Mouse (Mus musculus) left cerebral cortex, postnatal 36 days (tissue): ENCODE results near the gene Ap2m1. TPM values are rescaled to one million over a fixed set of nuclear protein-coding genes. Genes with fewer than 3 reads are reported as not detected.
A peak's percentile ranks its signal among the peaks of the same experiment; 100 is the strongest.

Experiments used
- DNase-seq, 2 experiments: peaks; one replicate each; pipeline ENCODE4 v3.0.0; 2021 to 2022; ENCODE audit warnings: low spot score in 2 of 2, mixed read lengths in 1 of 2
- intact Hi-C: fragments of 180-260 bp; cut with DNase I; formaldehyde crosslinking; loops from one replicate; pipeline ENCODE4 v1.15.1; 2025
- total RNA-seq, 2 experiments: library from RNA; stranded (reverse); gene quantifications; 2 replicates each; pipeline ENCODE4 v1.2.3; 2021

The Ap2m1 gene
- total RNA-seq, 2 experiments from 2014 or later = 792 to 907 TPM

- intact Hi-C loops = no loop called here
- no peak for DNase-seq
These were observed 22.1 kb downstream of the Ap2m1 start for GRCm38 (mm10) chr16:20557381-20557780.

- DNase-seq = no peak
- intact Hi-C loops = no loop called here
These were observed 29.8 kb downstream of the Ap2m1 start for GRCm38 (mm10) chr16:20565075-20565474.

- intact Hi-C loops = loop anchor here (5.0 kb wide), 1 partner anchor 78 kb away; the partner anchor contains the start of gene Eif4g1
These were observed 54.2 kb downstream of the Ap2m1 start, which contains the start of gene Vwa5b2 for GRCm38 (mm10) chr16:20589366-20589938. Gene Vwa5b2, plus strand, starts transcription at chr16:20589471.

GRCm38 (mm10) chr16:20589939-20590679 lies 54.8 kb downstream of the Ap2m1 start:
- intact Hi-C loops = loop anchor here (1.0 to 5.0 kb wide), 2 partner anchors 21 to 77 kb away; partner anchors contain the start of genes Alg3, Eef1akmt4, Eif4g1 and Gm49333
- peak; percentile 70 to 85 for DNase-seq

More at GRCm38 (mm10) chr16:20589366-20589938, 54.2 kb downstream of the Ap2m1 start, which contains the start of gene Vwa5b2:
- peak; percentile 43 to 53 for DNase-seq

- intact Hi-C loops = loop anchor here (1.0 kb wide), 1 partner anchor 21 kb away; the partner anchor contains the start of genes Alg3, Eef1akmt4 and Gm49333
- no peak for DNase-seq
These were observed 55.4 kb downstream of the Ap2m1 start for GRCm38 (mm10) chr16:20590680-20591038.

GRCm38 (mm10) chr16:20591076-20591705 lies 55.9 kb downstream of the Ap2m1 start:
- DNase-seq = no peak
- intact Hi-C loops = no loop called here

Other genes with a start within 250 kb of the Ap2m1 start
- gene Parl, start 233.1 kb upstream of the Ap2m1 start, total RNA-seq = 10 to 100 TPM; 43.9 to 54.0 TPM
- gene Cyp2ab1, start 210.1 kb upstream of the Ap2m1 start, total RNA-seq = not detected
- 100 to 1,000 TPM; 167 to 264 TPM for gene Abcc5, start 109.1 kb upstream of the Ap2m1 start, total RNA-seq
- gene Eif2b5, start 36.7 kb upstream of the Ap2m1 start, total RNA-seq = 10 to 100 TPM; 56.4 to 66.8 TPM
- gene Dvl3, start 18.5 kb upstream of the Ap2m1 start, total RNA-seq = 10 to 100 TPM; 63.5 to 75.7 TPM
- 100 to 1,000 TPM in 1 of 2 experiments, 10 to 100 TPM in 1; 88.3 to 102 TPM for gene Abcf3, start 13.1 kb downstream of the Ap2m1 start, total RNA-seq
- gene Vwa5b2, start 54.0 kb downstream of the Ap2m1 start, total RNA-seq = 10 to 100 TPM; 43.0 to 63.7 TPM
- gene Eef1akmt4, start 76.1 kb downstream of the Ap2m1 start, total RNA-seq = 1 to 10 TPM; 1.4 to 2.0 TPM
- not detected for gene Gm49333, start 76.1 kb downstream of the Ap2m1 start, total RNA-seq
- gene Alg3, start 76.3 kb downstream of the Ap2m1 start, total RNA-seq = 10 to 100 TPM; 14.5 to 14.6 TPM
- 100 to 1,000 TPM; 166 to 199 TPM for gene Camk2n2, start 85.8 kb downstream of the Ap2m1 start, total RNA-seq
- gene Ece2, start 94.3 kb downstream of the Ap2m1 start, total RNA-seq = 10 to 100 TPM; 19.4 to 28.5 TPM
- 100 to 1,000 TPM; 214 to 240 TPM for gene Psmd2, start 116.2 kb downstream of the Ap2m1 start, total RNA-seq
- gene Eif4g1, start 132.8 kb downstream of the Ap2m1 start, total RNA-seq = 100 to 1,000 TPM; 281 to 286 TPM
- 100 to 1,000 TPM; 303 to 372 TPM for gene Fam131a, start 157.8 kb downstream of the Ap2m1 start, total RNA-seq
- 10 to 100 TPM; 21.7 to 25.5 TPM for gene Polr2h, start 182.2 kb downstream of the Ap2m1 start, total RNA-seq
- 10 to 100 TPM; 59.1 to 72.2 TPM for gene Clcn2, start 182.3 kb downstream of the Ap2m1 start, total RNA-seq
- 10 to 100 TPM; 33.6 to 46.4 TPM for gene Chrd, start 197.6 kb downstream of the Ap2m1 start, total RNA-seq
- 1 to 10 TPM; 2.9 to 7.8 TPM for gene Thpo, start 199.0 kb downstream of the Ap2m1 start, total RNA-seq